Mouse (Mus musculus): ENCODE measurements around the gene Prrc2b.
A peak's percentile ranks its signal among the peaks of the same experiment; 100 is the strongest.

The Prrc2b gene

GRCm38 (mm10) chr2:32221577-32221976, 70.7 kb downstream of the Prrc2b start:
- DNase-seq (ENCODE audit: low read depth, low spot score), result no peak

GRCm38 (mm10) chr2:32222057-32222456, 71.2 kb downstream of the Prrc2b start:
- no peak for DNase-seq (ENCODE audit: low read depth, low spot score)

- DNase-seq (ENCODE audit: low read depth, low spot score), result no peak
Measured at GRCm38 (mm10) chr2:32235433-32235832, 84.6 kb downstream of the Prrc2b start.

- peak; percentile 88 for DNase-seq (ENCODE audit: low read depth, low spot score)
Measured at GRCm38 (mm10) chr2:32235886-32236759, 85.2 kb downstream of the Prrc2b start, which contains the start of gene Pomt1. TSS of gene Pomt1 (plus strand) at chr2:32236590.

- DNase-seq (ENCODE audit: low read depth, low spot score), result no peak
Measured at GRCm38 (mm10) chr2:32236760-32237487, 86.0 kb downstream of the Prrc2b start.

GRCm38 (mm10) chr2:32237571-32237970, 86.7 kb downstream of the Prrc2b start:
- DNase-seq (ENCODE audit: low read depth, low spot score), result no peak

- DNase-seq (ENCODE audit: low read depth, low spot score), result no peak
Measured at GRCm38 (mm10) chr2:32238708-32239435, 88.0 kb downstream of the Prrc2b start.

- DNase-seq (ENCODE audit: low read depth, low spot score), result no peak
Measured at GRCm38 (mm10) chr2:32240591-32240990, 89.7 kb downstream of the Prrc2b start.

GRCm38 (mm10) chr2:32242986-32243385, 92.1 kb downstream of the Prrc2b start:
- no peak for DNase-seq (ENCODE audit: low read depth, low spot score)

GRCm38 (mm10) chr2:32246741-32247140, 95.9 kb downstream of the Prrc2b start:
- no peak for DNase-seq (ENCODE audit: low read depth, low spot score)

- no peak for DNase-seq (ENCODE audit: low read depth, low spot score)
Measured at GRCm38 (mm10) chr2:32248377-32249361, 97.8 kb downstream of the Prrc2b start.

- DNase-seq (ENCODE audit: low read depth, low spot score), result no peak
Measured at GRCm38 (mm10) chr2:32251791-32252527, 101.1 kb downstream of the Prrc2b start.

- DNase-seq (ENCODE audit: low read depth, low spot score), result no peak
Measured at GRCm38 (mm10) chr2:32252658-32253057, 101.8 kb downstream of the Prrc2b start.

- no peak for DNase-seq (ENCODE audit: low read depth, low spot score)
Measured at GRCm38 (mm10) chr2:32253352-32253751, 102.5 kb downstream of the Prrc2b start.

- no peak for DNase-seq (ENCODE audit: low read depth, low spot score)
Measured at GRCm38 (mm10) chr2:32254563-32254962, 103.7 kb downstream of the Prrc2b start.

GRCm38 (mm10) chr2:32256273-32256672, 105.4 kb downstream of the Prrc2b start:
- no peak for DNase-seq (ENCODE audit: low read depth, low spot score)

GRCm38 (mm10) chr2:32258887-32259533, 108.1 kb downstream of the Prrc2b start:
- no peak for DNase-seq (ENCODE audit: low read depth, low spot score)

GRCm38 (mm10) chr2:32259657-32260417, 109.0 kb downstream of the Prrc2b start, which contains the start of gene Uck1:
TSS of gene Uck1 (minus strand) at chr2:32260159.
- peak; percentile 56 for DNase-seq (ENCODE audit: low read depth, low spot score)

GRCm38 (mm10) chr2:32260635-32261034, 109.8 kb downstream of the Prrc2b start:
- DNase-seq (ENCODE audit: low read depth, low spot score), result no peak
